Mouse (Mus musculus) olfactory bulb, adult 2 months (tissue): Measurements from ENCODE around the gene Tmem235. TPM values are rescaled to one million over a fixed set of nuclear protein-coding genes. Genes with fewer than 3 reads are reported as not detected.

Experiments used
- H3K27ac ChIP-seq: fragments of 200-500 bp; 2 replicates; pipeline ENCODE4 v1.5.1; 2012; ENCODE audit warnings: low read depth, low read length; ENCODE audit not compliant: insufficient read depth
- H3K4me1 ChIP-seq: fragments of 200-500 bp; 2 replicates; pipeline ENCODE4 v1.6.1; 2012; ENCODE audit warnings: low read length; ENCODE audit not compliant: control insufficient read depth, insufficient read depth
- H3K4me3 ChIP-seq: fragments of 200-500 bp; 2 replicates; pipeline ENCODE4 v1.5.1; 2012; ENCODE audit warnings: mild to moderate bottlenecking, low read depth, low read length, moderate library complexity; ENCODE audit not compliant: insufficient read depth
- CTCF ChIP-seq: fragments of 200-500 bp; IDR thresholded peaks from 2 replicates; pipeline ENCODE4 v1.5.1; 2012; ENCODE audit warnings: low read depth, mild to moderate bottlenecking, low read length, moderate library complexity; ENCODE audit not compliant: insufficient read depth
- POLR2A ChIP-seq: fragments of 200-500 bp; IDR thresholded peaks from 2 replicates; pipeline ENCODE4 v1.6.1; 2012; ENCODE audit warnings: mild to moderate bottlenecking, low read depth, low read length, moderate library complexity; ENCODE audit not compliant: insufficient read depth
- WGBS: fragments of 180-500 bp; shearing (Covaris S2); methylation state at CpG from one replicate; pipeline ENCODE4 v1.1.7; 2018; 5-methylcytosine and 5-hydroxymethylcytosine counted together
- polyA plus RNA-seq: library from polyadenylated mRNA; stranded (reverse); fragments of >200 nt; gene quantifications from 2 replicates; pipeline ENCODE4 v1.2.4, GENCODE M21; 2012; ENCODE audit warnings: low replicate concordance; ENCODE audit not compliant: missing spikeins, insufficient read depth, insufficient read length

Gene Tmem235
- polyA plus RNA-seq, 1 experiment = not detected

GRCm38 (mm10) chr11:117881787-117882186 is 21.2 kb downstream of the Tmem235 start:
- TF ChIP-seq CTCF (no peak), POLR2A (no peak)
- WGBS = 39% methylated on average over 8 of the region's 8 CpGs
- Histone ChIP-seq H3K27ac (no peak overlapping the region), H3K4me1 (peaks cover 12% of the 10 kb centered on the region), H3K4me3 (no peak overlapping the region)

- no peak for TF ChIP-seq POLR2A
- no peak for TF ChIP-seq CTCF
- peaks cover 12% of the 10 kb centered on the region for H3K4me1 ChIP-seq
- no peak overlapping the region for H3K4me3 ChIP-seq
- H3K27ac ChIP-seq = no peak overlapping the region
- WGBS = 71% methylated on average over 1 of the region's 1 CpGs
These were observed 21.7 kb downstream of the Tmem235 start for GRCm38 (mm10) chr11:117882208-117882607.

- H3K4me3 ChIP-seq = no peak overlapping the region
- peaks cover 30% of the 10 kb centered on the region for H3K4me1 ChIP-seq
- TF ChIP-seq POLR2A (no peak), CTCF (no peak)
- WGBS = 82% methylated on average over 5 of the region's 5 CpGs
- H3K27ac ChIP-seq = no peak overlapping the region
These were observed 25.4 kb downstream of the Tmem235 start for GRCm38 (mm10) chr11:117886000-117886399.

DNA sequence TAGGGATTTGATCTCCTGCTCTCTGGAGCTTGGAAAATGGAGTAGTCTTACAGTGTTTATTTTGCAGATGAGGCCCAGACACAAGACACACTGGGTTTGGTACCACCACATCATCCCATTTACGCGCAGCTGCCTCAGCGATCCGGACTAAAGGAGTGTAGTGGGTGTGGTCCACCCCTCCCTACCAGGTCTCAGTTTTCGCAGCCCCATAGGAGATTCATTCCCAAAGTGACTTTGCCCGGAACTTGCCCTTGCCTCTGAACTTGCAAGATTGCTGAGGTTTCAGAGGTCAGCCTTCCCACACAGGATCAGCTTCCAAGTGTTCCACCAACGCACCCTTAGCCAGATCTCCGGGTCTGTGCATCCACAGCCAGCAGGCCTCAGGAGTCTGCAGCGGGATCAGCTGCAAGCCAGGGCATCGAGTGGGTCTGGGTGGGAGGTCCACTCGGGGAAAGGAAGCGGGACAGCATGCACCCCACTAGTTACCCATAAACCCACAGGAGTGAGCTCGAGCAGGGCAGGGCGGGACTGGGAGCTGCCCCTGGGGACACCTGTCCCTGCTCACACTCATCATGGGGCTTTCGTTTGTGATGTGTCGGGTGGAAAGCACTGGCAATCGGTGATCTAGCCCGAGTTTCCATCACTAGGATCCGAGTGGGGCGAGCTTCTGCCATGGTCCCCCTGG is 27.8 kb downstream of the Tmem235 start:
- H3K4me3 ChIP-seq = no peak overlapping the region
- TF ChIP-seq POLR2A (no peak), CTCF (no peak)
- H3K4me1 ChIP-seq = peaks cover 26% of the 10 kb centered on the region
- H3K27ac ChIP-seq = no peak overlapping the region
- WGBS = 59% methylated on average over 20 of the region's 20 CpGs

GRCm38 (mm10) chr11:117888853-117889822 is 28.6 kb downstream of the Tmem235 start:
- peaks cover 26% of the 10 kb centered on the region for H3K4me1 ChIP-seq
- H3K27ac ChIP-seq = no peak overlapping the region
- no peak for TF ChIP-seq CTCF
- no peak for TF ChIP-seq POLR2A
- H3K4me3 ChIP-seq = peak overlapping the region; percentile 16
- WGBS = 13% methylated on average over 33 of the region's 33 CpGs

- 15% methylated on average over 11 of the region's 11 CpGs for WGBS
These were observed 29.4 kb downstream of the Tmem235 start for GRCm38 (mm10) chr11:117889887-117890340.

GRCm38 (mm10) chr11:117890519-117891282 is 30.1 kb downstream of the Tmem235 start:
- 54% methylated on average over 13 of the region's 13 CpGs for WGBS
- no peak overlapping the region for H3K27ac ChIP-seq

More at GRCm38 (mm10) chr11:117889887-117890340, 29.4 kb downstream of the Tmem235 start:
- H3K27ac ChIP-seq = no peak overlapping the region
- TF ChIP-seq POLR2A = no peak
- peaks cover 26% of the 10 kb centered on the region for H3K4me1 ChIP-seq
- H3K4me3 ChIP-seq = no peak overlapping the region

DNA sequence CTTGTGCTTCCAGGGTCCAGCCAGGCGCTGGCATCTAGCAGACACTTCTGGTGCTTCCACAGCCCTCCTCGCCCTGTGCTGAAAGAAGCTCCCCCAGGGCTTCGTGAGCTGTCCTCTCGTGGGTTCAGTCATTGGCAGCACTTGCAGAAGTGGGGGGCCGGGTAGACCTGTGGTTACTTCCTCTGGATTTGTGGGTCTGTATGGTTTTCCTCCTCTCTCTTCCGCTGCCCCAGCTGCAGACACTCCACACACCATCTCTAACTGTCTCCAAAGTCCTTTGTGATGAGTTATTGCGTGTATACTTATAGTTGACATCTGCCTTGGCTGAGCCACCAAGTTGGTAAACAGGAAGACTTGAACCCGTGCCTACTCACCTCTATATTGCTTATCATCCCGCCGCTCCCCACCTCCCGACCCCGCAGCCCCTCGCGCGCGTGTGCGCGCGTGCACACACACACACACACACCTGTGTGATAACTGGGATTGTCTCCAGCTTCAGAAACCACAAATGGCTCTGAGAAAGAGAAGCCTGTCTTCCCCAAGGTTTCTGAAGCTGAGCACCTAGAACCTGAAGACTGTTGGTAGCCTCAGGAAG is 31.1 kb downstream of the Tmem235 start:
- no peak overlapping the region for H3K27ac ChIP-seq
- peaks cover 28% of the 10 kb centered on the region for H3K4me1 ChIP-seq
- 96% methylated on average over 19 of the region's 19 CpGs for WGBS
- TF ChIP-seq CTCF (no peak), POLR2A (no peak)
- no peak overlapping the region for H3K4me3 ChIP-seq

More at GRCm38 (mm10) chr11:117890519-117891282, 30.1 kb downstream of the Tmem235 start:
- TF ChIP-seq CTCF = no peak
- no peak for TF ChIP-seq POLR2A
- Histone ChIP-seq H3K4me3 (no peak overlapping the region), H3K4me1 (peaks cover 26% of the 10 kb centered on the region)
